Mouse (Mus musculus) left cerebral cortex, postnatal 10 days (tissue): ENCODE results near the gene Sstr2. TPM values are rescaled to one million over a fixed set of nuclear protein-coding genes. Genes with fewer than 3 reads are reported as not detected.

Experiments used
- DNase-seq, 2 experiments: peaks; one replicate each; pipeline ENCODE4 v3.0.0; 2021 to 2022; ENCODE audit warnings: low spot score in 2 of 2, mixed read lengths in 1 of 2; ENCODE audit errors: extremely low spot score in 1 of 2
- intact Hi-C: fragments of 180-260 bp; cut with DNase I; formaldehyde crosslinking; loops from one replicate; pipeline ENCODE4 v1.15.1; 2025
- total RNA-seq, 2 experiments: library from RNA; stranded (reverse); gene quantifications; 2 replicates each; pipeline ENCODE4 v1.2.3; 2021

Gene Sstr2
- total RNA-seq = 10 to 100 TPM; 33.8 to 38.1 TPM

DNA sequence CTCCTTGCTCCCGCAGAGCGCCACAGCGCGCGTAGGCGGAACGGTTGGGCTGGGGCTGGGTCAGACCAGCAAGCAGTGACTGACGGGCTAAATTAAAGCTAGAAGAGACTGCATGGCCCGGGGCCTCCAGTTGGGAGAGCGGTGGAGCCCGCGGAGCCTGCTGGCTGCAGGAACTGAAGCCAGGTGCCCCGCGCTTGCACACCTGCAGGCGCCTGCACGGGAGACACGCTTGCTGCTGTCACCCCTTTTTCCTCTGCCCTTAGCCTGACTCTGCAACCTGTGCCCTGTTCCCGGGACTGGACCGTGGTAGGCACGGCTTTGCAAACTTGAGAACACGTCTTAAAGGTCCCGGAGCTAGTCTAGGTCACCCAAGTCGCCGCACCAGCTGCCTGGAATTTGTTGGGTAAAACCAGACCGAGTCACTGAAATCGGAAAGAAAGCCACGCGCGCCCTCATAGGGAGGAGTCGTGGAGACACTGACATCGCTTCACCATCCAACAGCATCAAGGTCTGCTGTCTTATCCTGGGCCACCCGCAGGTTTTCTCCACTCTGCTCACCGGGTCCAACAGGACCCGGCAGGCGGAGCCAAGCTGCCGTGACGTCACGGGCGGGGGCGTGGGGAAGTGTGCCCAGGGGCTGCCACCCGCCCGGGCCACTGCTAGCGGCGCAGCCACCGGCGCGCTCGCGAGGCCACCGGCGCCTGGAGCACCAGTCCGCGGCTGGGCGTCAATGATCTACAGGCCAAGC lies at the start of gene Sstr2:
TSS of gene Sstr2 (plus strand) at position 671 of the 748 bp plus-strand sequence.
- intact Hi-C loops = loop anchor here (5.0 kb wide), 2 partner anchors 122 to 322 kb away; no protein-coding TSS in a partner anchor
- DNase-seq = peak; percentile 72 to 85

GRCm38 (mm10) chr11:113571616-113572015 lies 47.5 kb upstream of the Sstr2 start:
- intact Hi-C loops = no loop called here

GRCm38 (mm10) chr11:113572641-113573040 lies 46.5 kb upstream of the Sstr2 start:
- intact Hi-C loops = no loop called here
- DNase-seq = no peak

More at GRCm38 (mm10) chr11:113571616-113572015, 47.5 kb upstream of the Sstr2 start:
- DNase-seq = no peak

DNA sequence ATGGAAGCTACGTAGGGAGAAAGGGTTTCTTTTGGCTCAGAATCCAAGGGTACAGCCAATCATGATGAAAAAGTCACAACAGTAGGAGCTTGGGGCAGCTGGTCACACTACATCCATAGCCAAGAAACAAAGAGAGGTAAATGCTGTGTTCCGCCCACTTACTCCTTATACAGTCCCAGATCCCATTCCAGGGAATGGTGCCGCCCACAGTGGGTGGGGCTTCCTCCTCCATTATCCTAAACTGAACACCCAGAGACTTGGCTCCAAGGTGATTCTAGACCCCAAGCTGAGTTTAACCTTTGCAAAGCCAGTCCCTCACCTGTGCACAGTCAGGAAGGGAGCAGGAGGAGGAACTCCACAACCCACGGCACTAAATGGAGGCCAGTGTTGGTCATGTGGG lies 41.9 kb upstream of the Sstr2 start:
- intact Hi-C loops = no loop called here
- DNase-seq = no peak

DNA sequence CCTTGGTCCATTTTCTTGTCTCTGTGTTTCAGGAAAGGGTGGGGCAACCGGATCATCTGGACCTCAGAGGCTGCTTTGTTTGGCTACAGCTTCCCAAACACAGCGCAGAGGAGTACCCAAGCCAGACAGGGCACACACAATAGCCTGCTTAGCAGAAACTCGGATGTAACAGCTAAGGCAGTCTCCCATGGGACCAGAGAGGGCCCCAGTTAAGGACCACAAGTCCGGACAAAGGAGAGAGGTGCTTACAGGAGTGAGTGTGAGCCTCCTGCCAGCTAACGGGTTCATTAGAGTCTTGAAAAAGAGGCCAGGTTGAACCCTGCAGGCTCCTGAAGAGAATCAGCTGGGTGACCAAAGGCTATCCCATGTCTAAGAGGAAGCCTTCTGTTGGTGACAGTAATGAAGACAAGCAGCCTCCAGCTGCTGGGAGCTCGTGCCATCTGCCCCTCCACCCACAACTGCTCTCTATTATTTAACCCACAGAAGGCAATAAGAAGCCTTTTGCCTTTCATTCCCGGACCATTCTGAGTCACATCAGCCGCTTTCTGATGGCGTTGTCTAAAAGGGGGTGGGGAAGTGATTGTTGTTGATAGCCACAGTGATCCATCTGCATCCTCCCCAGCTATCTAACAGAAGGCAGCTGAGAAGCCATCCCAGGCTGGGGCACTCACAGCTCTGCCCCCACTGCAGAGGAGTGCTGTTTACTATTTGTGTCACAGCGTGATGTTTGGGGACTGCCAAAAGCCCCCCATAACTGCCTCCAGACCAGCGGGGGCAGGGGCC lies 35.1 kb upstream of the Sstr2 start:
- intact Hi-C loops = no loop called here
- DNase-seq = no peak

DNA sequence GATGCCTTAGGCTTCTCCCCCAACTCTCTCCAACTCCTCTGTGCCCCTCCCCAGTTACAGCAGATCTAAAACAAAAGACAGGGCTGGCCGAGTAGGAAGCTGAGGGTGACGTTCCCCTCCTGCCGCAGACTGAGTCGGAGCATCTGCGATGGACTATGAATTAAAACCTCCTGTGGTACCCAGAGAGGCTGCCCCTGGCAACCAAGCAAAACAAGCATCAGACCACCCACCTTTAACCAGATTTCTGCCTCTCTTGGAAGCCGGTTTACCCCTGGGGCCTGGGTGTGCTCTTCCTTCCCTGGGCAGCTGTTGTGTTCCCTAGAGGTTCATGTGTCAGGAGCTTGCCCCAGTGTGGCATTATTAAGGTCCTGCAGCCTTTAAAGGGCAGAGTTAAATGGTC lies 32.7 kb upstream of the Sstr2 start:
- DNase-seq = no peak
- intact Hi-C loops = no loop called here

DNA sequence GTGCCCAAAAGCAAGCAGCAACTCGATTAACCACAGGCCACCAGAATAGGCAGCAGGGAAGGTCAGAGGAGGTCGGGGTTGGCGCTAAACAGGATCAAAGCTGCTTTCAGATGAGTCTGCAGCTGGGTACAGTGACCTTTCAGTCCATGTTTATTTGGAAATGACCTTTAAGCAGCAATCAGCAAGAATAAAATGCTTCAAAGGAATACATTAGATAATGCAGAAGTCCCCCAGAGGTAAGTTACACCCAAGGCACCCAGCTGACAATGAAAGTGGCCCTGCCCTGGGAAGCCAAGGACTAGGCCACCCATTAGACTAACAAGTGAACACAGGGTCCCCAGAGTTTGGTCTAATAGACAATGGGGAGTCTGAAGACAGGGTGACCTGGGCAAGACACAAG lies 30.2 kb upstream of the Sstr2 start:
- DNase-seq = no peak
- intact Hi-C loops = no loop called here

DNA sequence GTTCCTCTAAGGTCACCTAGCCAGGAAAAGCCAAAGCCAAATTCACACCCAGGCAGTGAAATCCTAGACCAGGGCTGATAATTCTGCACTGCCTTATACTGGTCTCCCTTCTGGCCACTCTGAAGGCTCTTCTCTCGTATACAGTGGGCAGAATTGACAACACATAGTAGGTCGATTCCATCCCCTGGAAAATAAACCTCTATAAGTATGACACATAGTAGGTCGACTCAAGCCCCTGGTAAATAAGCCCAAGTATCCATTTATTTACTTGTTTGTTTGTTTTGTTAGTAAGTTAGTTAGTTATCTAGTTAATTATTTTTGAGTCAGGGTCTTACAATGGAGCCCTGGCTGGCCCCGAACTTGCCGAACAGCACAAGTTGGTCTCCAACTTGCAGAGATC lies 24.0 kb upstream of the Sstr2 start:
- intact Hi-C loops = no loop called here
- DNase-seq = no peak

- intact Hi-C loops = no loop called here
- DNase-seq = no peak
These were observed 21.5 kb upstream of the Sstr2 start for GRCm38 (mm10) chr11:113597632-113598031.

GRCm38 (mm10) chr11:113600526-113601245 lies 18.5 kb upstream of the Sstr2 start:
- intact Hi-C loops = no loop called here
- no peak for DNase-seq

DNA sequence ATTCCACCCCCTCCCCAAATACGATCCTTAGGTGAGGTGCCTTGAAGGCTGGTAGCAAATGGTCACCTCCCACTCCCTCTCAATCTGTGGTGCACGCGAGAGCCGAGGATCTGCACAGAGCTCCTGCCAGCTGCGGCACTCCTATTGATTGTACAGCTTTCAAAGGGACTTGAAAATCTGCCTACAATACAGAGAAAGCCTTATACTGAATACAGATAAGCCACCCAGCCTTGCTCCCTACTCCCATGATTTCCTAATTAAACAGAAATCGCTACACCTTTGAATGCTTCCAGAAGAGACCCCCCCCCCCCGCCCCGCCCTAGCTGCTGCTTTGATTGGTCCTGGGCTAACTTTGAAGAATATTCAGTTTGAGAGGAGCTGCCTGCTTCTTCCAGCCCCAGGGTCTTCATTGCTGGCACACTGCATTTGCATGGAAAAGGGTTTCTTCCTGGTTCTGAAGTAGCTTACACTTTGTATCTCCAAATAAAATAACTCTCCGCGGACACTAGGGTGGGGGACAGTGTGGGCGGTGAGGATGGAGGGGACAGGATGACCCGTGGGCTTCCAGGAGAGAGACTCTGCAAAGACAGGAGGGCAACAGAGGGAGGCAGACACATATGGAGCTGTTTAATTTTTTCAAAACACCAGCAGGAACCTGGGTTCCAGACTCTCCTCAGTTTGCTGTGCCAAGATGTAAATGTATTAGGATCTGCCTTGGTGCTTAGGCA lies 17.4 kb upstream of the Sstr2 start:
- intact Hi-C loops = no loop called here
- DNase-seq = no peak

DNA sequence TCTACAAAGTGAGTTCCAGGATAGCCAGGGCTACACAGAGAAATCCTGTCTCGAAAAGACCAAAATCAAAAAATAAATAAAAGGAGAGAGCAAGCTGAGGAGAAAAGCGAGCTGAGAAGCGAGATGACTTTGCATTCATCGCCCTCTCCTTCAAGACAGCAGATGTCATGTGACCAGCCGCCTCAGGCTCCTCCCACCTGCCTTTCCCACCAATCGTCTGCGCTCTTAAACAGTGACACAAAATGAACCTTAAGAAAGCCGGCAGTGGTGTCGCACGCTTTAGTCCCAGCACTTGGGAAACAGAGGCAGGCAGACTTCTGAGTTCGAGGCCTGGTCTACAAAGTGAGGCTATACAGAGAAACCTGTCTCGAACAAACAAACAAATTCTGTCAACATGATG lies 11.6 kb upstream of the Sstr2 start:
- intact Hi-C loops = no loop called here

GRCm38 (mm10) chr11:113609581-113609980 lies 9.6 kb upstream of the Sstr2 start:
- DNase-seq = no peak
- intact Hi-C loops = no loop called here

More for the DNA sequence above, 11.6 kb upstream of the Sstr2 start:
- DNase-seq = no peak

- intact Hi-C loops = no loop called here
- no peak for DNase-seq
These were observed 8.9 kb upstream of the Sstr2 start for GRCm38 (mm10) chr11:113610266-113610665.

- intact Hi-C loops = no loop called here
These were observed 8.0 kb upstream of the Sstr2 start for GRCm38 (mm10) chr11:113611112-113611646.

GRCm38 (mm10) chr11:113611664-113612611 lies 7.2 kb upstream of the Sstr2 start:
- intact Hi-C loops = no loop called here
- DNase-seq = peak in 1 of 2 experiments; percentile 61

More at GRCm38 (mm10) chr11:113611112-113611646, 8.0 kb upstream of the Sstr2 start:
- no peak for DNase-seq

DNA sequence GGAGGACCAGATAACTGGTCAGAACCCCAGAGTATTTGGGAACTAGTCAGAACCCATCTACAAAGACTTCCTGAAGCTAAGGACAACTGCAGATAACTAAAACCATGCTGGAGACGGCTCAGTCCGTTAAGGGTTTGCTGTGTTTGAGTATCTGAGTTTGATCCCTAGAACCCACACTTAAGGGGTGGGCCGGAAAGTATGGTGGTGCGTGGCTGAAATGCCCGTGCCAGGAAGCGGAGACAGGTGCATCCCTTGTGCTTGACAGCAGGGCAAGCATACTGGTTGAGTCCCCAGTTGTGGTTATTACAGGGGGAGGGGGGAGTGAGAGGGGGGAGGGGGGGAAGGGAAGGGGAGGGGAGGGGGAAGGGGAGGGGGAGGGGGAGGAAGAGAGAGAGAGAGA lies 4.7 kb upstream of the Sstr2 start:
- no peak for DNase-seq
- intact Hi-C loops = no loop called here
